Mouse (Mus musculus): ENCODE measurements at regions not wholly inside any gene's neighbourhood (a gene's known extent, or its start where the extent isn't known, plus 50 kb on each side); places are given as distances from the start of the nearest gene placed in this dataset.

GRCm38 (mm10) chr15:9974999-9975398 lies 202.0 kb upstream of the Prlr start:
- no peak for TF ChIP-seq MYC (IDR thresholded peaks at IDR 0.05; ENCODE audit: low read depth, low read length)
- TF ChIP-seq EP300 (IDR thresholded peaks at IDR 0.05; ENCODE audit: low read depth in 1 of 2, low read length in 2 of 2): no peak
- no peak for TF ChIP-seq USF2 (IDR thresholded peaks at IDR 0.05; ENCODE audit: borderline replicate concordance in 1 of 2, insufficient read depth in 1 of 2, low read depth in 1 of 2, low read length in 2 of 2)
- no peak for TF ChIP-seq ETS1 (IDR thresholded peaks at IDR 0.05; ENCODE audit: low read depth, low read length)
- TF ChIP-seq POLR2A (IDR thresholded peaks at IDR 0.05; ENCODE audit: control insufficient read depth in 1 of 2, insufficient read depth in 1 of 2, low read depth in 1 of 2, low read length in 2 of 2, poor library complexity in 1 of 2): no peak
- TF ChIP-seq MXI1 (IDR thresholded peaks at IDR 0.05; ENCODE audit: low read depth, low read length): no peak

Data from MEL (cell line).